Mouse (Mus musculus) adrenal gland, postnatal 10 days (tissue): ENCODE data around the gene Timp1. TPM values are rescaled to one million over a fixed set of nuclear protein-coding genes. Genes with fewer than 3 reads are reported as not detected.

Source experiments
- DNase-seq: peaks from one replicate; pipeline ENCODE4 v3.0.0; 2021; ENCODE audit warnings: mixed read lengths
- long read RNA-seq, 2 experiments: library from polyadenylated mRNA; stranded (forward); transcript quantifications; one replicate each; pipeline ENCODE4 v2.0.0; 2021
- total RNA-seq, 2 experiments: library from RNA; stranded (reverse); gene quantifications; 2 replicates each; pipeline ENCODE4 v1.2.3; 2021

Timp1 gene
- total RNA-seq: 10 to 100 TPM; 21.8 to 23.3 TPM
- long read RNA-seq, experiment 1, transcript Timp1-201 (6 exons, 833 nt): minor isoform, 6 of 21 reads
- long read RNA-seq, experiment 1, transcript Timp1-202 (6 exons, 883 nt): major isoform, 14 of 21 reads
- long read RNA-seq, experiment 1, partial matches to known transcripts: 1 of 21 reads
- long read RNA-seq, experiment 1, other reads (novel, unspliced or antisense): 0 of 21 reads
- long read RNA-seq, experiment 2, transcript Timp1-201 (6 exons, 833 nt): major isoform, 7 of 10 reads
- long read RNA-seq, experiment 2, partial matches to known transcripts: 1 of 10 reads
- long read RNA-seq, experiment 2, other reads (novel, unspliced or antisense): 1 of 10 reads

DNA sequence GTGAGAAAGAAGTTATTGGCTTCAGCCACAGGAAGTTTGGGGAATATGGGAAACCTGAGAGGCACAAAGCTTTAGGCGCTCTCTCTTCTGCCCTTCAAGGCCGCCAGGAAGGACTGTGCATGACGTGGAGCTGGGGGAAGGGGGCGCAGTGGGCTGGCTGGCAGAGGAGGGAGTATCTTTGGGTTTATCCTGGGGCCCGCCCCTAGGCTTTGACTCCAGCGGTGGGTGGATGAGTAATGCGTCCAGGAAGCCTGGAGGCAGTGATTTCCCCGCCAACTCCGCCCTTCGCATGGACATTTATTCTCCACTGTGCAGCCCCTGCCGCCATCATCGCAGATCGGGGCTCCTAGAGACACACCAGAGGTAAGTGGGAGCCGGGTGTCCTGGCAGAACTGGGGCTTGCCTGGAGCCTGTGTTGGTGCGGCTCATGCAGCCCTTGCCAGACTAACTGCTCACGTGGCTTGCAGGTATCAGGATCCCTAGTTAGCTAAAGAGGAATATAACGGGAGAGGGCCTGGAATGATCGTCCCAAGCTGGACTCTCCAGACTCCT, at the start of gene Timp1:
Timp1 (plus strand) TSS at position 205 of the 552 bp plus-strand sequence.
- DNase-seq: peak; percentile 79

- peak; percentile 68 for DNase-seq
Observed at GRCm38 (mm10) chrX:20828934-20829333, 41.0 kb upstream of the Timp1 start.

- DNase-seq: no peak
Observed at GRCm38 (mm10) chrX:20847232-20847631, 22.7 kb upstream of the Timp1 start.

GRCm38 (mm10) chrX:20847816-20848215, 22.1 kb upstream of the Timp1 start:
- no peak for DNase-seq

GRCm38 (mm10) chrX:20848256-20848984, 21.5 kb upstream of the Timp1 start:
- peak; percentile 88 for DNase-seq

DNA sequence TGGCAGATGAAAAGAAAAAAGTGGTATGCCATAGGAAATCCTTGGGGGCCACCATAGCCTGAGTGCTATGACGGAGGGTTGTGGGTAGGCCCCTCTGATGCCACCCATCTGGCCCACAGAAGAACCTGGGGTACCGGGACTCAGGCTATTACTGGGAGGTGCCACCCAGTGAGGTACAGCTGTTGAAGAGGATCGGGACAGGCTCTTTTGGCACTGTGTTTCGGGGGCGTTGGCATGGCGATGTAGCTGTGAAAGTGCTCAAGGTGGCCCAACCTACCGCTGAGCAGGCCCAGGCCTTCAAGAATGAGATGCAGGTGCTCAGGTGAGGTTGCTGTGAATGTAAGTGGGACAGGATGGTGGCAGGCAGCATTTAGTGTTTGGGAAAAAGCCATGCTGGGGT, 16.2 kb upstream of the Timp1 start:
- DNase-seq: no peak

DNA sequence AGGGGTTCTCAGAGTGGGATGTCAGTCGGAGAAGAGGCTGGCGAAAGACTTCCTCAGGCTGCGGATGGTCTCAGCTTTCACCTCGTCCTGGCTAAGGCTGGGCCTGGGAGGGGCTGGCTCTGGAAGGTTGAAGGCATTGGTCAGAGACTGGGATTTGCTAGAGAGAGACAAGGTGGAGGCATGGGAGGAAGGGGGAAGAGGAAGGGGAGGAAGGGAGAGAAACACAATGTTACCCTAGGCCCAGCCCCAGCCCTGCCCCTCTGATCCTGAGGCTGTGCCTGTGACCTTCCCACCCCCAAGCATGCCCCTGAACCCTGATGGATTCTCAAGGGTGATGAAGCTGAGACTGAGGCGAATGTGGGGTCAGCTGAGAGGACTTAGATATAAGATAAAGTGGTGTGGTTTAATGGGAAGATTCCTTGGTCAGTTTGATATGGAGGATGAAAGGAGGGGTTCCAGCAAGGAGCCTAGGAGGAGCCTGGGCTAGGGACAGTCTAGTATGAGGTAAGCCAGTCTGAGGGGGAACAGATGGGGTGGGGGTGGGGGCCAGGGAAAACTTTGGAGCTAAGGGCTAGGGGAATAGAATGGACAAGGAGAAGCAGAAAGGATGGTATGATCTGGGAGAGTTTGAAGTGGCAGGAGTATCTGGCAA, 8.4 kb upstream of the Timp1 start:
- no peak for DNase-seq

- peak; percentile 28 for DNase-seq
Observed at GRCm38 (mm10) chrX:20862105-20863065, 7.6 kb upstream of the Timp1 start.

DNA sequence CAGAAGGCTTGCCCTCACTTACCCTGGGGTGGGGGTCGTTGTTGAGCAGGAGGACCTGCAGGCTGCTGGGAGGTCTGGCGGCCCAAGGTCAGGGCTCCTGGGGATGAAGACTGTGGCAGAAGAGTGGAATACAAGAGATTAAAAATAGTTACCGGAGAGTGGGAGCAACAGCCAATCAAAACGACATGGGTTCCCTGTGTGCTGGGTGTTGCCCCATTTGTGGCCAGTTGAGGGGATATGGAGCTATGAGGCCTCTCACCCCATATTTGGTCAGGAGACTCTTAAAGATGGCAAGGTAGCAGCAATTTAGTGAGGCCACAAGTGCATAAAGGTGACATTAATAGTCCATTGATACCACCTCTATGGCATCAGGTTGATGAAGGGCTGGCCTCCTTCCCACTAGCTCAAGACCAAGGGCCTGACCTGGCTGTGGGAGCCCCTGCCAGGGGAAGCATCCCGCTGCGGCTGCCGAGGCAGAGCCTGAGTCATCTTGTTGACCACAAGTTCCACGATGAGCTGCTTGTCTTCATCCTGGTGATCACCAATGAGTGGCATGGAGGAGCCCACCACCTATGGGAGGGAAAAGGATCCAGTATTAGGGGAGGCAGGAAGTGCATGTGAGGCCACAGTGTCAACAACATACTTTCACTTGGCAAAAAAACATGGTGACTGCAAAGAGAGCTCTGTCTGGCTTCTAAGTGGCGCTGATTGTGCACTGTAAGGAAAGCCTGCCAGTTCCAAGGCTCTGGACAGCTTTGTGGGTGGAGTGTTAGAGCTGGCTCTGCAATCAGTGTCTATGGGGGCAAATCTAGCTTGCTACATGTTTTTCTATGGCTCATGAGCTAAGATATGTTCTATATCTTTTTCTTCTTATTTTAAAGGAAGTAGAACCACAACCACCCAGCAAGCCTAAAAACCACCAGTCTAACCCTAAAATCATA, 6.5 kb upstream of the Timp1 start:
- DNase-seq: no peak

- no peak for DNase-seq
Observed at GRCm38 (mm10) chrX:20868091-20868490, 1.9 kb upstream of the Timp1 start.

DNA sequence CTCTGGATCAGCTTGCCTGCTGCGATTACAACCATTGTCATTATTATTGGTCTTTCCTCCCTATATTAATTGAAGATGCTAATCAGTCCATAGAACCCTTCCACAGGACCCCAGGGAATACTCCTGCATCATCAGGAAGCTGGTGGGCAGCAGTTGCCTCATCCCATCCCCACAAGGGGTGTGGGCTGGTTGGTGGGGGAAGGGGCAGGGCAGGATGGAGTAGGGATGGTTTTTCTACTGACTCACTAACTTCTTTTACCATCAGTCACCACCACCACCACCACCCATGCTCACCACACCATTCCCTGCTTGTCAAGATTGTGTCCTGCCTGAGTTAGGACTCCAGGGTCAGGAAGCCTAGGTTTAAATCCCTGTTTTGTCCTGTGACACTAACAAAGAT, 763 bp upstream of the Timp1 start:
- DNase-seq: no peak

DNA sequence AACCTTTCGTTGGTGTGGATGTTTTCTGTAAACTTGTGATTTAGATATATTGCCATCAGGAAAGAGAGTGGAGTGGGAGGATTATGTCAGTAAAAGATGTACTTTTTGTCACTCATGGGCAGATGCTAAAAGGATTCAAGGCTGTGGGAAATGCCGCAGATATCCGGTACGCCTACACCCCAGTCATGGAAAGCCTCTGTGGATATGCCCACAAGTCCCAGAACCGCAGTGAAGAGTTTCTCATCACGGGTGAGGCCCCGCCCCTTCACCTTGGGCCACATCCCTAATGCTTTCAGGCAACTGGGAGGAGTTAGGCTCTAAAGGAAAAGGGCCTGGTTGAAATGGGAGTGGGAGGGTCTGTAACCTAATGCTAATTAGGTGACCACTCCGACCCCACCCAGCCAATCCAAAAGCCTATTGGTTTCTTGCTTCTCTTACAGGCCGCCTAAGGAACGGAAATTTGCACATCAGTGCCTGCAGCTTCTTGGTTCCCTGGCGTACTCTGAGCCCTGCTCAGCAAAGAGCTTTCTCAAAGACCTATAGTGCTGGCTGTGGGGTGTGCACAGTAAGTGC, 3.0 kb downstream of the Timp1 start:
- DNase-seq: no peak

- DNase-seq: no peak
Observed at GRCm38 (mm10) chrX:20875241-20875640, 5.3 kb downstream of the Timp1 start.

DNA sequence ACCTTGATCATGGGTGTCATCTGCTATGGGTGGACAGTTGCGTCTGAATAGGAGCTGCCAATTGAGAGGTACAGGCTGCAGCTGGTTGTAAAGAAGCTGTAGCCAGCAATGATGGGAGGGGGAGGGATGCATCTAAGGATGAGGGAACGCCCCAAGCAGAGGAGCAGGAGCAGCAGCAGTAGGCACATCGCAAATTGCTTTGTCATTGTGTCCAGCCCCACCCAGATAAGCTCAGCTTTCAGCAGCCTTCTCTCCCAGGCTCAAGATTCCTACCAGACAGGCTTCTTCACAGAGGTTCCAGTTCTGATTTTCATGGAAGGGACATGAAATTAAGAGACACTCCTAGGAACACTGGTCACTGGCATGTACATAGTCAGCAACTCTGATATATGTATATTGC, 40.1 kb downstream of the Timp1 start:
- DNase-seq: no peak

DNA sequence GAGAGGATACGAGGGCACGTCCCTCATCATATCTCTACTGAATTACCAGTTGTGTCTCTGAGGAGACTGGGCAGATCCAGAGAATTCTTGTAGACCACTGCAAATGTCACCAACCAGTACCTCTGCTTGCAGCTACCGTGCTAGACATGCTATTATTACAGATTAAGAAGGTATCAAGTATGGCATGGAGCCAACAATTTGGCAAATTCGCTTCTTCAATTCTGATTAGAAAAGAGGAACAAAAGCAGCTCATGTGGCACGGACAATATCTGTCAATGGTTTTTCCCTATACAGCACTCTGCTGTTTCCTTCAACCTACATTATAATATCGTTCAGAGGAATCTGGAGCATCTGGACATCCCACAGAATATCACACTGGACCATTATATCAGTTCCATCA, 43.8 kb downstream of the Timp1 start:
- DNase-seq: no peak

DNA sequence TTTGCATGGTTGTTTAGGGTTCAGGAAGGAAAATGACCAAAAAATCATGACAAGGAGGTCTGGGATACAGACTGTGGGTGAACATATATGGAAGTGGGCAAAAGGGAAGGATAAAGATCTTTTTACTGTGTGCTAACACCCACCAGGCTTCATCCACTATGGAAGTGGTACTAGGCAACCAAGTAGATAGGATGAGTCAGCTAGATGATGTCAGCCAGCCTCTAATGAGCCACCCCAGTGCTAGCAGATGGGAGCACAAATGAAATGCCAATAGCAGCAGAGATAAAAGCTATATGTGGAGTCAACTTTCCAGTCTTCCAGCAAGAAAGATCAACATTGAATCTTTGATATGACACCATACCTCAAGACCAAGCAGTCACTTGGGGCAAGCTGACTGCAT, 45.1 kb downstream of the Timp1 start:
- DNase-seq: no peak

DNA sequence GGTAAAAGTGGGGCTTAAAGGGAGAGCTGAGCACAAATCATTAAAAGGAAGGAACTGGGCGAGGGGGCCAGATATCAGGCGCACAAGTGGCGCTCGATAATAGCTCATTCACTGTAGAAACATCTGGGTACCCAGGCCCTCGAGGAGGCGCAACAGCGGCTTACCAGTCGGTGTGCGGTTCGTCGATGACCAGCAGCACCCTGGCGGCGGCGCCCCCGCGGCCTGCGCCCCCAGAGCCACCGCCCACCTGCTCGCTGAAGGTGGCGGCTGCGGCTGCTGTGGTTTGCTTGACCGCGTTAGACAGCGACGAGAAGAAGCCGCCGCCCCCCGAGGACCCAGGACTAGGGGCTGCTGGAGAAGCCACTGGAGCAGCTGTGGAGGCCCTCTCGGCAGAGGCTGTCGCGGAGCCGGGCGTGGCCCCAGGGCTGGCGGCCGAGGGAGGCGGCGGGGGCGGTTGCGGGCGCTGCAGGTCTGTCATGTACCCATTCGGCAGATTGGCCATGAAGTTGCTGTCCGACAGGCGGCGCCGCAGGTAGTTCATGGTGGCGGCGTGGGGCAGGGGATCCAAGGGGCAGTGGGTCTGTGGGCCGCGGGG, 50.4 kb downstream of the Timp1 start:
- DNase-seq: no peak

GRCm38 (mm10) chrX:20920844-20921364, 50.9 kb downstream of the Timp1 start, which contains the start of gene Syn1:
Gene Syn1 (minus strand): TSS chrX:20921004.
- peak; percentile 81 for DNase-seq

- DNase-seq: no peak
Observed at GRCm38 (mm10) chrX:20921366-20921765, 51.4 kb downstream of the Timp1 start.
